Mouse (Mus musculus) thymus, adult 2 months (tissue): ENCODE measurements around the gene Adpgk. TPM values are rescaled to one million over a fixed set of nuclear protein-coding genes. Genes with fewer than 3 reads are reported as not detected.
"Not testable (repeated sequence)": the region's sequence is repeated elsewhere in the genome, so short reads cannot be mapped to it uniquely, and the experiment has no call there.

Source experiments
- DNase-seq: peaks from one replicate; pipeline ENCODE4 v3.0.0; 2021
- H3K27ac ChIP-seq: fragments of 200-500 bp; 2 replicates; pipeline ENCODE4 v1.5.1; 2012; ENCODE audit warnings: low read length, control low read depth; ENCODE audit not compliant: control insufficient read depth, insufficient read depth
- H3K27me3 ChIP-seq: fragments of 200-500 bp; 2 replicates; pipeline ENCODE4 v1.6.1; 2012; ENCODE audit warnings: mild to moderate bottlenecking, low read length, moderate library complexity, mixed read lengths; ENCODE audit not compliant: control insufficient read depth, insufficient read depth
- H3K36me3 ChIP-seq: fragments of 200-500 bp; 2 replicates; pipeline ENCODE4 v1.6.1; 2012; ENCODE audit warnings: mild to moderate bottlenecking, low read length, moderate library complexity; ENCODE audit not compliant: control insufficient read depth, insufficient read depth
- H3K4me1 ChIP-seq: fragments of 200-500 bp; replicated peaks from 2 replicates; pipeline ENCODE4 v1.6.1; 2012; ENCODE audit warnings: low read length; ENCODE audit not compliant: control insufficient read depth, insufficient read depth
- H3K4me3 ChIP-seq: fragments of 200-500 bp; 2 replicates; pipeline ENCODE4 v1.5.1; 2012; ENCODE audit warnings: mild to moderate bottlenecking, low read length, control low read depth, moderate library complexity; ENCODE audit not compliant: control insufficient read depth, insufficient read depth
- CTCF ChIP-seq: fragments of 200-500 bp; IDR thresholded peaks from 2 replicates; pipeline ENCODE4 v1.5.1; 2012; ENCODE audit warnings: mild to moderate bottlenecking, control low read depth, low read length, moderate library complexity, borderline replicate concordance; ENCODE audit not compliant: control insufficient read depth, poor library complexity, insufficient read depth; ENCODE audit errors: extremely low read depth
- POLR2A ChIP-seq: fragments of 200-500 bp; IDR thresholded peaks from 2 replicates; pipeline ENCODE4 v1.6.1; 2012; ENCODE audit warnings: mild to moderate bottlenecking, low read length, control low read depth, moderate library complexity; ENCODE audit not compliant: control insufficient read depth, poor library complexity, insufficient read depth; ENCODE audit errors: extremely low read depth
- WGBS: fragments of 180-500 bp; shearing (Covaris S2); methylation state at CpG from one replicate; pipeline ENCODE4 v1.1.7; 2018; 5-methylcytosine and 5-hydroxymethylcytosine counted together
- polyA plus RNA-seq: library from polyadenylated mRNA; depleted of rRNA; stranded (reverse); fragments of >200 nt; gene quantifications from 2 replicates; pipeline ENCODE4 v1.2.3, GENCODE M21; 2012; rRNA removed

Adpgk gene
- polyA plus RNA-seq, 1 experiment: 20.2 TPM

DNA sequence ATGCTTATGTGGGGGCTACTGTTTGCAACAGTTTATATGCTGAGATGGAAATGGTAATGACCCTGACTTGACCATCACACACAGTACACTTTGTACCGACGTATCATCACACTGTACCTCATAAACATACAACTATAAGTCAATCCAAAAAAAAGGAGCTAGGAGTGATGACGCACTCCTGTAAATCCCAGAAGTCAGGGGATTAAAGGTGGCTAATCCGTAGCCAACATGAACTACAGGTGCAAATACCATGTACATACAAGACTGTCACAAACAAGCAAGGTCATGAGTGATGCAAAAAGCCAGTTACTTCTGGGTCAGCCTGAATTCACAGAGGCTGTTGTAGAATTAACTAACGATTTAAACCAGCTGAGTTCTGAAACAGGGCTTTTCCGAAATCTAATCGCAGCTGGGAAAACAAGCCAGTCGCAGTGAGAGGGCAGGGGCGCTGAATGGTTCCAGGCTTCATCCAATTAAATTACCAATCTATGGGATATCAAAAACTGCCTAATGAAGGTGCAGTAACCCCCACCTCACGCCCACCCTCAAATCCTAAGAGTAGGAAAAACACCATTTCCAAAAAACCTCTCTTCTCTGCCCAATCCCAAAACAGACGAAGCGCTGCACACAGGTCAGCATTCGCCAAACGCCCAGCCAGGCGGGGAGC, 61.4 kb downstream of the Adpgk start:
- no peak overlapping the region for H3K27ac ChIP-seq

DNA sequence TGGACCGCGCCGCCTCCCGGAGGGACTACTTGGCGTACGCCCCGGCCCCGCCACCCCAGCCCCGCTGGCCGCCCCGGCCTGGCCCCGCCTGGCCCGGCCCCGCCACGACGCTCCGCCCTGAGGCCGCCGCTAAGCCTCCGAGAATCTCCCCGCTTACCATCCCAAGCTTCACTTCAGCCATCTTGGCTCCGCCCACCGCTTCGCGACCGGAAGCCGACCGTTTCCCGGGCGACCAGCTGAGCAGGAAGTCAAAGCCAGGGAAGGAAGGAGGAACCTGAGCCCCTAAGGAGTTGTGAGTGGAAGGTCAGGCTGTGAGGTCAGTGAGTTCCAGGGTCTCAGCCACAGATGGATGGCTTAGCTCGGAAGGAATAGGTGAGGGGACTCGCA, 61.9 kb downstream of the Adpgk start, which contains the start of gene Bbs4:
Bbs4 (minus strand) TSS at position 256 of the 387 bp plus-strand sequence.
- peak; percentile 52 for TF ChIP-seq POLR2A
- TF ChIP-seq CTCF: 0 out of 2 replicates have a peak, but pooled peaks have one; percentile 30
- WGBS: under 1% methylated on average over 29 of the region's 32 CpGs
- DNase-seq: peak; percentile 93
- H3K27ac ChIP-seq: no peak within 1 kb of the TSS
- peak within 1 kb of the TSS; percentile 70 for H3K4me3 ChIP-seq
- H3K27me3 ChIP-seq: no peaks in the 10 kb centered on the region
- no peaks in the 10 kb centered on the region for H3K36me3 ChIP-seq
- no peaks in the 10 kb centered on the region for H3K4me1 ChIP-seq

More for the DNA sequence above, 61.4 kb downstream of the Adpgk start:
- DNase-seq: no peak
- H3K36me3 ChIP-seq: no peaks in the 10 kb centered on the region
- TF ChIP-seq CTCF (no peak), POLR2A (no peak)
- no peaks in the 10 kb centered on the region for H3K27me3 ChIP-seq
- H3K4me1 ChIP-seq: no peaks in the 10 kb centered on the region
- WGBS: 33% methylated on average over 15 of the region's 15 CpGs
- H3K4me3 ChIP-seq: peak overlapping the region; percentile 70

DNA sequence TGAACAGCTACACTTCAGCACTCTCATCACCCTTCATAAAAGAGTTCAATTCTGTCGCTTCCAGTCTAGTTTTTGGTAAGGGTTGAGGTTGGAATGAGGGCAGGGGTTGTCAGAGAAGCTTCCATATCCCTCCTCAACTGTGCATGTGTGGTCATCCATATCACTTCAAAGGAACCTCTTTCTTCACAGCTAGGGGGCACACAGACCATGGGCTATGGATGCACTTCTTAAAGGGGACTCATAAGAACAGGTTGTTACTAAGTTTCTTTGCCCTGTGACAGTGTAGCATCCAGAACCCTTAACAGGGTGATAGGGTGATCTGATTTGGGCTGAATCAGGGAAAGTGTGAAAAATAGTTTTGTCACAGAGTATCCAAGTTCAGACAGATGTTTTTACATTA, 66.7 kb downstream of the Adpgk start:
- H3K4me1 ChIP-seq, DNase-seq, H3K36me3 ChIP-seq, H3K4me3 ChIP-seq, H3K27me3 ChIP-seq, H3K27ac ChIP-seq: not testable (repeated sequence)
- WGBS: 77% methylated on average over 1 of the region's 1 CpGs

DNA sequence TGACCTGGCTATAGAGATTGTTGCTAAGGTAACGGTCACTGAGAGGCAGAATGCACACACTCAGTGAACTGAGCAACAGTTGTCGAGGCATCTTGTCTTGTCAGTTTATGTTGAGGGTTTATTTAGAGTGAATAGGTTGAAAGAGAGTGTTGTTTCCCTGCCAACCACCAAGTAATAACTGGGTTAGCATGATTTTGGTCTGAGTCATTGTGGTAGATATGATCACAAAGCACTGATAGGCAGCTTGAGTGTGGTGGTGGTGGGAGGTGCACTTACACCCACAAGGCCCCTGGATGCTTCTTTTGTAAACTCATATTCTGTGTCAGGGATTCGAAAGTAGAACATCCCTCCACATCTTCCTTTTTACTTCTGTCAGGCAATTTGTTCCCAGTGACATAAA, 69.1 kb downstream of the Adpgk start:
- H3K4me1 ChIP-seq, H3K4me3 ChIP-seq, H3K27me3 ChIP-seq, H3K27ac ChIP-seq, H3K36me3 ChIP-seq, DNase-seq: not testable (repeated sequence)
- 32% methylated on average over 2 of the region's 3 CpGs for WGBS

DNA sequence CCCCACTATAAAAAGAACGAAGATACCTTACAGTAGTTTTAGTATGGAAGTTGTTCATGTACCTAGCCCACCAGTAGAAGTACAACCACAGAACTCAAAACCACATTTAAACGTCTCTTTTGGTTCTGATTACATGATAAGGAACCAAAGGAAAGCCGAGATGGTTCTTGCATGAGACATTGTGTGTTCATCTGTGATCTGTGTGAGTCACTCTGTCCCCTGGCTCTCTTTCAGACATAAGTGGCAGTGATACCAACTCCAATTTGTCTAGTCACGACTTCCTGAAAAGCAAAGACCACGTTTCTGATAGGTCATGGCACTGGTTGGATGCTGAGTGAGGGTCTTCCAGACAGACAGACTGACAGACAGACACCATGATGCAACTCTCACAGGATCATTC, 77.9 kb downstream of the Adpgk start:
- Histone ChIP-seq H3K27ac (no peak overlapping the region), H3K4me3 (no peak overlapping the region), H3K4me1 (no peaks in the 10 kb centered on the region), H3K36me3 (no peaks in the 10 kb centered on the region), H3K27me3 (no peaks in the 10 kb centered on the region)
- WGBS: 23% methylated on average over 5 of the region's 5 CpGs
- TF ChIP-seq POLR2A: no peak
- no peak for DNase-seq

DNA sequence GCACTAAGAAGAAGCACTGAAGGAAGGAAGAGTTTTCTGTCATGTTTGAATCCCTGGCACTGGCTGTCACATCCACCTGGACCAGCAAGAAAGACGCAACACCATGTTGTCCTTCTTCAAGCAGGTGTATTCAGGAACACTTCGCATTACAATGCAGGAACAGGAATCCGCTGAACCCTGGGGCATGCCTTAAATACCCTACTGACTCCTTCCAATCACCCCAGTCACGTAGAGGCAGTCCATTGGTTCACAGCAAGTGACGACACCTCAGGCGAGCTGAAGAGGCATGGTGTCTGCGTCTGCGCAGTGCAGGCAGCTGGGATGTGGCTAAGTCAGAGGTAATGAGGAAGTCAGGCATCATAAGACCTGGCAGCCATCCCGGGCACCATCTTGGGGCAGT, 78.3 kb downstream of the Adpgk start:
- Histone ChIP-seq H3K36me3 (no peaks in the 10 kb centered on the region), H3K27me3 (no peaks in the 10 kb centered on the region), H3K4me3 (no peak overlapping the region), H3K4me1 (no peaks in the 10 kb centered on the region), H3K27ac (no peak overlapping the region)
- TF ChIP-seq POLR2A: no peak
- TF ChIP-seq CTCF: no peak
- WGBS: 94% methylated on average over 9 of the region's 9 CpGs
- DNase-seq: no peak

Other genes with a start within 250 kb of the Adpgk start
- 5.0 and 5.3 TPM in 2 replicates for gene Bbs4, start 62.0 kb downstream of the Adpgk start, polyA plus RNA-seq
- 32.7 and 34.1 TPM in 2 replicates for gene Arih1, start 195.1 kb downstream of the Adpgk start, polyA plus RNA-seq
- gene Hexa, start 248.0 kb downstream of the Adpgk start, polyA plus RNA-seq: 65.4 and 83.0 TPM in 2 replicates
- gene Tmem202, start 248.3 kb downstream of the Adpgk start, polyA plus RNA-seq: 0.23 and 0.35 TPM in 2 replicates